ENCODE assay signal across 45 mouse cellular contexts in the genomic region with DNA sequence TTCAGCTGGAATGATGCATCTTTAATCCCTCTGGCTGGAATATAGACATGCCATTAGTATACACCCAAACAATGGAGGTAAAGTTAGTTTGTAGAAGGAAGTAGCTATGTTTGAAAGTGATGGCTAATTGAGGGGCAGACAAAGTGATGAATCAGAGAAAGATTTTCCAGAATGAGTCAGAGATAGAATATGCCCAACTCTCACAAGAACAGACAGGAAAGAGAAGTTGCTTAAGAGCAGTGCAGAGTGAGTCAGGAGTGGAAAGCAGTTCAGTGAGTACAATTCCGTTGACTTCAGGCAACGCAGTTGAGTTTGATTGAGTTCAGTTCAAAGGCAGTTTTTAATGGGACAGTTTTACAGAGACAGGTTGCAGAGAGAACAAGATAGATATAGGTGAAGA. TPM values are rescaled to one million over a fixed set of nuclear protein-coding genes. Genes with fewer than 3 reads are reported as not detected.
"Had no signal": no experiment of that assay in that cellular context is flagged by ENCODE, and none has a peak within 500 bp of the region (broad histone marks: within the 10 kb centered on the region; RNA-seq: fewer than 3 reads in every experiment).

No protein-coding gene starts in this region.

- H3K9ac ChIP-seq: limb, embryonic 12.5 days; limb, embryonic 13.5 days; limb, embryonic 15.5 days; liver, embryonic 12.5 days; liver, embryonic 13.5 days; liver, embryonic 14.5 days; liver, embryonic 15.5 days; liver, postnatal 0 days; lung, embryonic 14.5 days; lung, embryonic 15.5 days; midbrain, embryonic 12.5 days; midbrain, embryonic 13.5 days; midbrain, embryonic 15.5 days had no signal

- H3K4me1 ChIP-seq: limb, embryonic 13.5 days; limb, embryonic 15.5 days; liver, embryonic 12.5 days; liver, embryonic 13.5 days; liver, embryonic 15.5 days; lung, embryonic 15.5 days; midbrain, embryonic 10.5 days; midbrain, embryonic 12.5 days; midbrain, embryonic 13.5 days; midbrain, embryonic 15.5 days had no signal

- H3K36me3 ChIP-seq: limb, embryonic 10.5 days; limb, embryonic 12.5 days; limb, embryonic 13.5 days; limb, embryonic 15.5 days; liver, embryonic 12.5 days; liver, embryonic 13.5 days; liver, embryonic 15.5 days; lung, embryonic 15.5 days; midbrain, embryonic 10.5 days; midbrain, embryonic 12.5 days; midbrain, embryonic 13.5 days; midbrain, embryonic 15.5 days had no signal

- H3K4me3 ChIP-seq: limb, embryonic 10.5 days; limb, embryonic 12.5 days; limb, embryonic 13.5 days; limb, embryonic 15.5 days; liver, embryonic 12.5 days; liver, embryonic 13.5 days; liver, embryonic 15.5 days; lung, embryonic 15.5 days; megakaryocyte, embryonic 14.5 days; midbrain, embryonic 10.5 days; midbrain, embryonic 12.5 days; midbrain, embryonic 13.5 days; midbrain, embryonic 15.5 days; myocyte had no signal

- DNase-seq: left cerebral cortex, postnatal 4 days; liver; liver, embryonic 13.5 days; liver, postnatal 0 days; lung, adult 18-20 months; lung, adult 2 months; lung, embryonic 14.5 days; lung, postnatal 10 days; lung, postnatal 14 days; lung, postnatal 36 days; lung, postnatal 4 days; midbrain, embryonic 14.5 days had no signal

- H3K9me3 ChIP-seq: limb, embryonic 10.5 days; limb, embryonic 15.5 days; liver, embryonic 13.5 days; liver, embryonic 15.5 days; midbrain, embryonic 15.5 days had no signal

- H3K27ac ChIP-seq: limb, embryonic 10.5 days; limb, embryonic 12.5 days; limb, embryonic 13.5 days; limb, embryonic 15.5 days; liver, embryonic 12.5 days; liver, embryonic 13.5 days; liver, embryonic 14.5 days; liver, embryonic 15.5 days; lung, embryonic 15.5 days; macrophage; midbrain, embryonic 10.5 days; midbrain, embryonic 12.5 days; midbrain, embryonic 13.5 days; midbrain, embryonic 15.5 days had no signal

- ATAC-seq: liver, embryonic 12.5 days; liver, postnatal 0 days; lung, postnatal 0 days; midbrain, embryonic 13.5 days; midbrain, embryonic 15.5 days; midbrain, embryonic 16.5 days had no signal

- H3K27me3 ChIP-seq: limb, embryonic 13.5 days; limb, embryonic 15.5 days; liver, embryonic 12.5 days; liver, embryonic 13.5 days; liver, embryonic 15.5 days; lung, embryonic 15.5 days; midbrain, embryonic 12.5 days; midbrain, embryonic 13.5 days; midbrain, embryonic 15.5 days had no signal

- H3K4me2 ChIP-seq: limb, embryonic 12.5 days; limb, embryonic 13.5 days; limb, embryonic 15.5 days; liver, embryonic 11.5 days; liver, embryonic 12.5 days; liver, embryonic 13.5 days; liver, embryonic 15.5 days; lung, embryonic 14.5 days; lung, embryonic 15.5 days; midbrain, embryonic 11.5 days; midbrain, embryonic 12.5 days; midbrain, embryonic 13.5 days; midbrain, embryonic 15.5 days had no signal

RNA-seq across cellular contexts. Expression of gene Dnajb8, which starts 47.4 kb away (rescaled TPM):
- total RNA-seq: left cerebral cortex, postnatal 10 days; left cerebral cortex, postnatal 14 days; left cerebral cortex, postnatal 25 days; left cerebral cortex, postnatal 36 days; left cerebral cortex, postnatal 4 days; liver, adult 2 months; megakaryocyte progenitor cell, adult 5-6 weeks; megakaryocyte, adult 5-6 weeks; megakaryocyte-erythroid progenitor cell, adult 5-6 weeks; midbrain, postnatal 0 days had no signal
- polyA plus RNA-seq: limb, embryonic 10.5 days; limb, embryonic 11.5 days; limb, embryonic 12.5 days; limb, embryonic 13.5 days; limb, embryonic 14.5 days; limb, embryonic 15.5 days; liver, adult 2 months; liver, embryonic 11.5 days; liver, embryonic 12.5 days; liver, embryonic 13.5 days; liver, embryonic 14.5 days; liver, embryonic 15.5 days; liver, embryonic 16.5 days; liver, postnatal 0 days; lung, adult 2 months; lung, embryonic 14.5 days; lung, embryonic 15.5 days; lung, embryonic 16.5 days; lung, postnatal 0 days; macrophage; midbrain, embryonic 10.5 days; midbrain, embryonic 11.5 days; midbrain, embryonic 12.5 days; midbrain, embryonic 13.5 days; midbrain, embryonic 14.5 days; midbrain, embryonic 15.5 days; midbrain, embryonic 16.5 days; midbrain, postnatal 0 days; myocyte; neural tube, embryonic 11.5 days had no signal
